Mouse (Mus musculus): ENCODE measurements around the gene Eif4e3. TPM values are rescaled to one million over a fixed set of nuclear protein-coding genes. Genes with fewer than 3 reads are reported as not detected.

Gene Eif4e3
- polyA plus RNA-seq, 1 experiment = 10.6 TPM

- TF ChIP-seq POLR2A (IDR thresholded peaks at IDR 0.05; ENCODE audit: borderline replicate concordance, extremely low read depth, insufficient read depth, insufficient read length, poor library complexity, severe bottlenecking) = no peak
- TF ChIP-seq CTCF (IDR thresholded peaks at IDR 0.05; ENCODE audit: borderline replicate concordance, extremely low read depth, insufficient read depth, insufficient read length) = no peak
- peak; percentile 56 for DNase-seq (ENCODE audit: low read depth)
Measured at GRCm38 (mm10) chr6:99660443-99660842, 6.1 kb downstream of the Eif4e3 start.

- DNase-seq (ENCODE audit: low read depth) = no peak
- TF ChIP-seq CTCF (IDR thresholded peaks at IDR 0.05; ENCODE audit: borderline replicate concordance, extremely low read depth, insufficient read depth, insufficient read length) (no peak), POLR2A (IDR thresholded peaks at IDR 0.05; ENCODE audit: borderline replicate concordance, extremely low read depth, insufficient read depth, insufficient read length, poor library complexity, severe bottlenecking) (no peak)
Measured at GRCm38 (mm10) chr6:99658586-99658985, 8.0 kb downstream of the Eif4e3 start.

- TF ChIP-seq POLR2A (IDR thresholded peaks at IDR 0.05; ENCODE audit: borderline replicate concordance, extremely low read depth, insufficient read depth, insufficient read length, poor library complexity, severe bottlenecking) (no peak), CTCF (IDR thresholded peaks at IDR 0.05; ENCODE audit: borderline replicate concordance, extremely low read depth, insufficient read depth, insufficient read length) (no peak)
- no peak for DNase-seq (ENCODE audit: low read depth)
Measured at GRCm38 (mm10) chr6:99656088-99656487, 10.5 kb downstream of the Eif4e3 start.

- DNase-seq (ENCODE audit: low read depth) = no peak
- no peak for TF ChIP-seq POLR2A (IDR thresholded peaks at IDR 0.05; ENCODE audit: borderline replicate concordance, extremely low read depth, insufficient read depth, insufficient read length, poor library complexity, severe bottlenecking)
- no peak for TF ChIP-seq CTCF (IDR thresholded peaks at IDR 0.05; ENCODE audit: borderline replicate concordance, extremely low read depth, insufficient read depth, insufficient read length)
Measured at GRCm38 (mm10) chr6:99655488-99655887, 11.1 kb downstream of the Eif4e3 start.

- TF ChIP-seq POLR2A (IDR thresholded peaks at IDR 0.05; ENCODE audit: borderline replicate concordance, extremely low read depth, insufficient read depth, insufficient read length, poor library complexity, severe bottlenecking) = no peak
- no peak for TF ChIP-seq CTCF (IDR thresholded peaks at IDR 0.05; ENCODE audit: borderline replicate concordance, extremely low read depth, insufficient read depth, insufficient read length)
- DNase-seq (ENCODE audit: low read depth) = no peak
Measured at GRCm38 (mm10) chr6:99654343-99654742, 12.2 kb downstream of the Eif4e3 start.

GRCm38 (mm10) chr6:99652341-99652740 is 14.2 kb downstream of the Eif4e3 start:
- TF ChIP-seq CTCF (IDR thresholded peaks at IDR 0.05; ENCODE audit: borderline replicate concordance, extremely low read depth, insufficient read depth, insufficient read length) (no peak), POLR2A (IDR thresholded peaks at IDR 0.05; ENCODE audit: borderline replicate concordance, extremely low read depth, insufficient read depth, insufficient read length, poor library complexity, severe bottlenecking) (no peak)
- DNase-seq (ENCODE audit: low read depth) = peak; percentile 60

GRCm38 (mm10) chr6:99649307-99649706 is 17.3 kb downstream of the Eif4e3 start:
- DNase-seq (ENCODE audit: low read depth) = no peak
- no peak for TF ChIP-seq POLR2A (IDR thresholded peaks at IDR 0.05; ENCODE audit: borderline replicate concordance, extremely low read depth, insufficient read depth, insufficient read length, poor library complexity, severe bottlenecking)
- no peak for TF ChIP-seq CTCF (IDR thresholded peaks at IDR 0.05; ENCODE audit: borderline replicate concordance, extremely low read depth, insufficient read depth, insufficient read length)

- TF ChIP-seq POLR2A (IDR thresholded peaks at IDR 0.05; ENCODE audit: borderline replicate concordance, extremely low read depth, insufficient read depth, insufficient read length, poor library complexity, severe bottlenecking) (no peak), CTCF (IDR thresholded peaks at IDR 0.05; ENCODE audit: borderline replicate concordance, extremely low read depth, insufficient read depth, insufficient read length) (no peak)
- DNase-seq (ENCODE audit: low read depth) = no peak
Measured at GRCm38 (mm10) chr6:99646344-99646743, 20.2 kb downstream of the Eif4e3 start.

GRCm38 (mm10) chr6:99644876-99645275 is 21.7 kb downstream of the Eif4e3 start:
- no peak for DNase-seq (ENCODE audit: low read depth)
- no peak for TF ChIP-seq POLR2A (IDR thresholded peaks at IDR 0.05; ENCODE audit: borderline replicate concordance, extremely low read depth, insufficient read depth, insufficient read length, poor library complexity, severe bottlenecking)
- TF ChIP-seq CTCF (IDR thresholded peaks at IDR 0.05; ENCODE audit: borderline replicate concordance, extremely low read depth, insufficient read depth, insufficient read length) = no peak

- TF ChIP-seq CTCF (IDR thresholded peaks at IDR 0.05; ENCODE audit: borderline replicate concordance, extremely low read depth, insufficient read depth, insufficient read length) (no peak), POLR2A (IDR thresholded peaks at IDR 0.05; ENCODE audit: borderline replicate concordance, extremely low read depth, insufficient read depth, insufficient read length, poor library complexity, severe bottlenecking) (no peak)
- DNase-seq (ENCODE audit: low read depth) = no peak
Measured at GRCm38 (mm10) chr6:99644386-99644785, 22.2 kb downstream of the Eif4e3 start.

GRCm38 (mm10) chr6:99643439-99644199 is 23.0 kb downstream of the Eif4e3 start:
- DNase-seq (ENCODE audit: low read depth) = no peak

GRCm38 (mm10) chr6:99637456-99637855 is 29.1 kb downstream of the Eif4e3 start:
- TF ChIP-seq POLR2A (IDR thresholded peaks at IDR 0.05; ENCODE audit: borderline replicate concordance, extremely low read depth, insufficient read depth, insufficient read length, poor library complexity, severe bottlenecking) (no peak), CTCF (IDR thresholded peaks at IDR 0.05; ENCODE audit: borderline replicate concordance, extremely low read depth, insufficient read depth, insufficient read length) (no peak)
- no peak for DNase-seq (ENCODE audit: low read depth)

More at GRCm38 (mm10) chr6:99643439-99644199, 23.0 kb downstream of the Eif4e3 start:
- TF ChIP-seq CTCF (IDR thresholded peaks at IDR 0.05; ENCODE audit: borderline replicate concordance, extremely low read depth, insufficient read depth, insufficient read length) (no peak), POLR2A (IDR thresholded peaks at IDR 0.05; ENCODE audit: borderline replicate concordance, extremely low read depth, insufficient read depth, insufficient read length, poor library complexity, severe bottlenecking) (no peak)

Data from brain, embryonic 14.5 days (tissue).